Mouse (Mus musculus) left cerebral cortex, postnatal 10 days (tissue): ENCODE measurements around the gene Casz1. TPM values are rescaled to one million over a fixed set of nuclear protein-coding genes. Genes with fewer than 3 reads are reported as not detected.

Source experiments
- DNase-seq, 2 experiments: peaks; one replicate each; pipeline ENCODE4 v3.0.0; 2021 to 2022; ENCODE audit warnings: low spot score in 2 of 2, mixed read lengths in 1 of 2; ENCODE audit errors: extremely low spot score in 1 of 2
- intact Hi-C: fragments of 180-260 bp; cut with DNase I; formaldehyde crosslinking; loops from one replicate; pipeline ENCODE4 v1.15.1; 2025
- total RNA-seq, 2 experiments: library from RNA; stranded (reverse); gene quantifications; 2 replicates each; pipeline ENCODE4 v1.2.3; 2021

Casz1 gene
- total RNA-seq, 2 experiments from 2014 or later, result 1.1 to 1.6 TPM

GRCm38 (mm10) chr4:148889011-148889410 lies 84.8 kb downstream of the Casz1 start:
- no peak for DNase-seq
- intact Hi-C loops, result no loop called here

- intact Hi-C loops, result no loop called here
- no peak for DNase-seq
Observed at GRCm38 (mm10) chr4:148890442-148890841, 86.2 kb downstream of the Casz1 start.

- peak in 1 of 2 experiments; percentile 45 for DNase-seq
- intact Hi-C loops, result no loop called here
Observed at GRCm38 (mm10) chr4:148890892-148891838, 86.9 kb downstream of the Casz1 start.

GRCm38 (mm10) chr4:148896125-148896524 lies 91.9 kb downstream of the Casz1 start:
- DNase-seq, result no peak
- intact Hi-C loops, result no loop called here

- DNase-seq, result no peak
- intact Hi-C loops, result no loop called here
Observed at GRCm38 (mm10) chr4:148899927-148900294, 95.7 kb downstream of the Casz1 start.

- DNase-seq, result peak in 1 of 2 experiments; percentile 75
- intact Hi-C loops, result no loop called here
Observed at GRCm38 (mm10) chr4:148900295-148901211, 96.3 kb downstream of the Casz1 start.

- intact Hi-C loops, result no loop called here
- DNase-seq, result no peak
Observed at GRCm38 (mm10) chr4:148901275-148902052, 97.2 kb downstream of the Casz1 start.

GRCm38 (mm10) chr4:148902919-148903727 lies 98.9 kb downstream of the Casz1 start:
- DNase-seq, result no peak
- intact Hi-C loops, result no loop called here

- DNase-seq, result no peak
- intact Hi-C loops, result no loop called here
Observed at GRCm38 (mm10) chr4:148905295-148905694, 101.1 kb downstream of the Casz1 start.

- intact Hi-C loops, result no loop called here
- no peak for DNase-seq
Observed at GRCm38 (mm10) chr4:148906806-148907205, 102.6 kb downstream of the Casz1 start.

GRCm38 (mm10) chr4:148908214-148908681 lies 104.0 kb downstream of the Casz1 start:
- intact Hi-C loops, result no loop called here
- no peak for DNase-seq

- no peak for DNase-seq
- intact Hi-C loops, result no loop called here
Observed at GRCm38 (mm10) chr4:148908760-148909510, 104.7 kb downstream of the Casz1 start.

GRCm38 (mm10) chr4:148909566-148909965 lies 105.3 kb downstream of the Casz1 start:
- DNase-seq, result no peak
- intact Hi-C loops, result no loop called here

- no peak for DNase-seq
- intact Hi-C loops, result no loop called here
Observed at GRCm38 (mm10) chr4:148912134-148912533, 107.9 kb downstream of the Casz1 start.

GRCm38 (mm10) chr4:148912826-148913590 lies 108.8 kb downstream of the Casz1 start:
- no peak for DNase-seq
- intact Hi-C loops, result no loop called here

GRCm38 (mm10) chr4:148914863-148915622 lies 110.8 kb downstream of the Casz1 start:
- intact Hi-C loops, result no loop called here
- DNase-seq, result peak in 1 of 2 experiments; percentile 68
